Mouse (Mus musculus) midbrain, embryonic 15.5 days (tissue): Measurements from ENCODE around the gene Antxr1. TPM values are rescaled to one million over a fixed set of nuclear protein-coding genes. Genes with fewer than 3 reads are reported as not detected.

Experiments used
- ATAC-seq: fragments of 200-750 bp; cut with Nextera tagmentation; replicated peaks from 2 replicates; pipeline ENCODE4 v1.8.0; 2017; ENCODE audit warnings: moderate TSS enrichment
- H3K27ac ChIP-seq: fragments of 300-500 bp; sonication (generic); 2 replicates; pipeline ENCODE4 v1.5.1; 2015; ENCODE audit warnings: mild to moderate bottlenecking, inconsistent platforms
- H3K27me3 ChIP-seq: fragments of 300-500 bp; sonication (generic); replicated peaks from 2 replicates; pipeline ENCODE4 v1.6.1; 2015; ENCODE audit warnings: inconsistent platforms
- H3K36me3 ChIP-seq: fragments of 300-500 bp; sonication (generic); replicated peaks from 2 replicates; pipeline ENCODE4 v1.6.1; 2015; ENCODE audit warnings: inconsistent platforms
- H3K4me1 ChIP-seq: fragments of 300-500 bp; sonication (generic); 2 replicates; pipeline ENCODE4 v1.6.1; 2015; ENCODE audit warnings: inconsistent platforms
- H3K4me2 ChIP-seq: fragments of 300-500 bp; sonication (generic); 2 replicates; pipeline ENCODE4 v1.6.1; 2015; ENCODE audit warnings: inconsistent platforms, mild to moderate bottlenecking, moderate library complexity
- H3K4me3 ChIP-seq: fragments of 300-500 bp; sonication (generic); 2 replicates; pipeline ENCODE4 v1.5.1; 2015; ENCODE audit warnings: mild to moderate bottlenecking, inconsistent platforms
- H3K9ac ChIP-seq: fragments of 300-500 bp; sonication (generic); 2 replicates; pipeline ENCODE4 v1.6.1; 2015; ENCODE audit warnings: mild to moderate bottlenecking, inconsistent platforms
- H3K9me3 ChIP-seq: fragments of 300-500 bp; sonication (generic); 2 replicates; pipeline ENCODE4 v1.6.1; 2016; ENCODE audit warnings: inconsistent platforms
- WGBS: fragments of 180-500 bp; shearing (Covaris S2); methylation state at CpG from one replicate; pipeline ENCODE4 v1.1.7; 2015; ENCODE audit warnings: mixed read lengths; 5-methylcytosine and 5-hydroxymethylcytosine counted together
- polyA plus RNA-seq: library from polyadenylated mRNA; unstranded; fragments of >200 nt; fragmentation: Nextera tagmentation; extraction: Ambion mirVana; gene quantifications from 2 replicates; pipeline ENCODE4 v1.2.1, GENCODE M21; 2015

The Antxr1 gene
- polyA plus RNA-seq, 1 experiment from 2014 or later, result 3.9 TPM

GRCm38 (mm10) chr6:87119975-87120374, 215.6 kb downstream of the Antxr1 start:
- no peaks in the 10 kb centered on the region for H3K27me3 ChIP-seq
- H3K4me2 ChIP-seq, result no peak overlapping the region
- 74% methylated on average over 4 of the region's 4 CpGs for WGBS
- no peaks in the 10 kb centered on the region for H3K36me3 ChIP-seq
- H3K9me3 ChIP-seq, result no peaks in the 10 kb centered on the region
- no peaks in the 10 kb centered on the region for H3K4me1 ChIP-seq
- H3K4me3 ChIP-seq, result no peak overlapping the region
- H3K27ac ChIP-seq, result no peak overlapping the region
- no peak overlapping the region for H3K9ac ChIP-seq
- ATAC-seq, result no peak

- WGBS, result 92% methylated on average over 20 of the region's 20 CpGs
- Histone ChIP-seq H3K9me3 (no peaks in the 10 kb centered on the region), H3K9ac (no peak overlapping the region), H3K4me2 (no peak overlapping the region), H3K4me3 (no peak overlapping the region), H3K4me1 (no peaks in the 10 kb centered on the region), H3K27ac (no peak overlapping the region), H3K36me3 (no peaks in the 10 kb centered on the region), H3K27me3 (no peaks in the 10 kb centered on the region)
- ATAC-seq, result no peak
Observed at GRCm38 (mm10) chr6:87119066-87119837, 216.4 kb downstream of the Antxr1 start.

- Histone ChIP-seq H3K27ac (no peak overlapping the region), H3K4me3 (no peak overlapping the region), H3K4me1 (no peaks in the 10 kb centered on the region), H3K36me3 (no peaks in the 10 kb centered on the region), H3K27me3 (no peaks in the 10 kb centered on the region), H3K9ac (no peak overlapping the region), H3K4me2 (no peak overlapping the region), H3K9me3 (no peaks in the 10 kb centered on the region)
- no peak for ATAC-seq
- 75% methylated on average over 7 of the region's 7 CpGs for WGBS
Observed at GRCm38 (mm10) chr6:87116596-87116995, 219.0 kb downstream of the Antxr1 start.

- H3K4me3 ChIP-seq, result no peak overlapping the region
- H3K4me2 ChIP-seq, result no peak overlapping the region
- 75% methylated on average over 2 of the region's 2 CpGs for WGBS
- no peak overlapping the region for H3K9ac ChIP-seq
- H3K36me3 ChIP-seq, result no peaks in the 10 kb centered on the region
- no peak for ATAC-seq
- H3K9me3 ChIP-seq, result no peaks in the 10 kb centered on the region
- no peaks in the 10 kb centered on the region for H3K4me1 ChIP-seq
- H3K27ac ChIP-seq, result no peak overlapping the region
- H3K27me3 ChIP-seq, result no peaks in the 10 kb centered on the region
Observed at GRCm38 (mm10) chr6:87115981-87116380, 219.6 kb downstream of the Antxr1 start.

- no peak overlapping the region for H3K27ac ChIP-seq
- WGBS, result 67% methylated on average over 6 of the region's 6 CpGs
Observed at GRCm38 (mm10) chr6:87112125-87112524, 223.5 kb downstream of the Antxr1 start.

GRCm38 (mm10) chr6:87111493-87111892, 224.1 kb downstream of the Antxr1 start:
- Histone ChIP-seq H3K4me1 (no peaks in the 10 kb centered on the region), H3K4me3 (no peak overlapping the region), H3K9ac (no peak overlapping the region), H3K27ac (no peak overlapping the region), H3K4me2 (no peak overlapping the region), H3K36me3 (no peaks in the 10 kb centered on the region), H3K9me3 (no peaks in the 10 kb centered on the region), H3K27me3 (no peaks in the 10 kb centered on the region)
- 95% methylated on average over 1 of the region's 1 CpGs for WGBS
- no peak for ATAC-seq

More at GRCm38 (mm10) chr6:87112125-87112524, 223.5 kb downstream of the Antxr1 start:
- no peak overlapping the region for H3K4me2 ChIP-seq
- no peaks in the 10 kb centered on the region for H3K9me3 ChIP-seq
- no peaks in the 10 kb centered on the region for H3K4me1 ChIP-seq
- no peaks in the 10 kb centered on the region for H3K27me3 ChIP-seq
- ATAC-seq, result no peak
- H3K36me3 ChIP-seq, result no peaks in the 10 kb centered on the region
- H3K9ac ChIP-seq, result no peak overlapping the region
- no peak overlapping the region for H3K4me3 ChIP-seq

GRCm38 (mm10) chr6:87104123-87104796, 231.4 kb downstream of the Antxr1 start, which contains the start of gene D6Ertd527e:
Gene D6Ertd527e (plus strand): TSS chr6:87104746.
- Histone ChIP-seq H3K36me3 (no peaks in the 10 kb centered on the region), H3K27ac (no peak within 1 kb of the TSS), H3K9ac (no peak within 1 kb of the TSS), H3K4me3 (no peak within 1 kb of the TSS), H3K4me1 (peaks cover 24% of the 10 kb centered on the region), H3K4me2 (no peak within 1 kb of the TSS), H3K27me3 (no peaks in the 10 kb centered on the region), H3K9me3 (no peaks in the 10 kb centered on the region)
- WGBS, result 88% methylated on average over 11 of the region's 11 CpGs
- ATAC-seq, result no peak

- no peak overlapping the region for H3K27ac ChIP-seq
- H3K4me3 ChIP-seq, result no peak overlapping the region
- 92% methylated on average over 1 of the region's 1 CpGs for WGBS
- no peaks in the 10 kb centered on the region for H3K36me3 ChIP-seq
- peaks cover 28% of the 10 kb centered on the region for H3K4me1 ChIP-seq
- no peak overlapping the region for H3K4me2 ChIP-seq
- ATAC-seq, result no peak
- no peaks in the 10 kb centered on the region for H3K9me3 ChIP-seq
- no peak overlapping the region for H3K9ac ChIP-seq
- H3K27me3 ChIP-seq, result no peaks in the 10 kb centered on the region
Observed at GRCm38 (mm10) chr6:87103314-87103713, 232.3 kb downstream of the Antxr1 start.

- Histone ChIP-seq H3K4me1 (peaks cover 28% of the 10 kb centered on the region), H3K27ac (no peak overlapping the region), H3K9ac (no peak overlapping the region), H3K9me3 (no peaks in the 10 kb centered on the region), H3K4me2 (no peak overlapping the region), H3K27me3 (no peaks in the 10 kb centered on the region), H3K4me3 (no peak overlapping the region), H3K36me3 (no peaks in the 10 kb centered on the region)
- ATAC-seq, result peak; percentile 18; the same call in 1 of the 2 replicates
- 13% methylated on average over 7 of the region's 7 CpGs for WGBS
Observed at GRCm38 (mm10) chr6:87102421-87102911, 233.2 kb downstream of the Antxr1 start.

GRCm38 (mm10) chr6:87101955-87102353, 233.7 kb downstream of the Antxr1 start:
- peak; percentile 21; the same call in 1 of the 2 replicates for ATAC-seq
- WGBS, result 28% methylated on average over 4 of the region's 4 CpGs
- no peak overlapping the region for H3K4me3 ChIP-seq

GRCm38 (mm10) chr6:87101281-87101954, 234.2 kb downstream of the Antxr1 start:
- H3K9ac ChIP-seq, result peak overlapping the region; percentile 44; the same call in 1 of the 2 replicates
- no peaks in the 10 kb centered on the region for H3K27me3 ChIP-seq
- 16% methylated on average over 12 of the region's 12 CpGs for WGBS
- no peaks in the 10 kb centered on the region for H3K9me3 ChIP-seq
- ATAC-seq, result peak; percentile 77
- peak overlapping the region; percentile 64 for H3K4me2 ChIP-seq
- H3K4me3 ChIP-seq, result peak overlapping the region; percentile 33
- H3K36me3 ChIP-seq, result no peaks in the 10 kb centered on the region
- H3K4me1 ChIP-seq, result peaks cover 28% of the 10 kb centered on the region
- H3K27ac ChIP-seq, result 0 out of 2 replicates have a peak overlapping the region, but pooled peaks have one; percentile 73

More at GRCm38 (mm10) chr6:87101955-87102353, 233.7 kb downstream of the Antxr1 start:
- peaks cover 28% of the 10 kb centered on the region for H3K4me1 ChIP-seq
- H3K27me3 ChIP-seq, result no peaks in the 10 kb centered on the region
- no peaks in the 10 kb centered on the region for H3K9me3 ChIP-seq
- no peak overlapping the region for H3K9ac ChIP-seq
- H3K4me2 ChIP-seq, result no peak overlapping the region
- H3K36me3 ChIP-seq, result no peaks in the 10 kb centered on the region
- H3K27ac ChIP-seq, result no peak overlapping the region
